ENCODE assay signal across 8 mouse cellular contexts in genomic region chr11:108425592-108425921, GRCm38 (mm10). TPM values are rescaled to one million over a fixed set of nuclear protein-coding genes. Genes with fewer than 3 reads are reported as not detected.
DNase-seq lines count a peak whose midpoint lies in the region; ATAC-seq and TF ChIP-seq lines count a peak whose summit lies in the region.

No protein-coding gene starts in this region.

- peaks cover 5% of the 10 kb centered on the region for H3K4me1 ChIP-seq in testis, adult 2 months (ENCODE audit: control insufficient read depth, insufficient read depth, low read length)
- H3K4me1 ChIP-seq in intestine, embryonic 16.5 days (ENCODE audit: control insufficient read depth, insufficient read depth, low read length) = 0 out of 2 replicates have a peak, but pooled peaks cover 3% of the 10 kb centered on the region
- H3K4me1 ChIP-seq in midbrain, embryonic 13.5 days (replicated peaks) = peaks cover 32% of the 10 kb centered on the region

- WGBS in intestine, embryonic 16.5 days = 10% methylated on average over 14 of the region's 14 CpGs
- WGBS in midbrain, embryonic 13.5 days = 3% methylated on average over 14 of the region's 14 CpGs

- TF ChIP-seq CTCF in testis, adult 2 months (IDR thresholded peaks at IDR 0.05; ENCODE audit: control insufficient read depth, insufficient read depth, insufficient replicate concordance, low read depth, low read length) = no peak

- H3K36me3 ChIP-seq in testis, adult 2 months (ENCODE audit: control insufficient read depth, insufficient read depth, low read length) = no peaks in the 10 kb centered on the region
- H3K36me3 ChIP-seq in intestine, embryonic 16.5 days (ENCODE audit: control insufficient read depth, insufficient read depth, low read length) = no peaks in the 10 kb centered on the region
- H3K36me3 ChIP-seq in midbrain, embryonic 13.5 days = no peaks in the 10 kb centered on the region

- peak overlapping the region; percentile 77; the same call in 1 of the 2 replicates for H3K27ac ChIP-seq in testis, adult 2 months (ENCODE audit: control insufficient read depth, insufficient read depth, low read depth, low read length)
- H3K27ac ChIP-seq in intestine, embryonic 16.5 days (ENCODE audit: low read length) = no peak overlapping the region
- H3K27ac ChIP-seq in midbrain, embryonic 13.5 days = peak overlapping the region; percentile 65

- DNase-seq in frontal cortex, postnatal 36 days (ENCODE audit: low spot score in 2 of 2) = no peak
- DNase-seq in testis, postnatal 14 days (ENCODE audit: low spot score) = no peak
- no peak for DNase-seq in left cerebral cortex, postnatal 14 days (ENCODE audit: low spot score in 2 of 2)

- H3K9me3 ChIP-seq in intestine, embryonic 16.5 days (ENCODE audit: control insufficient read depth, low read length) = no peaks in the 10 kb centered on the region
- no peaks in the 10 kb centered on the region for H3K9me3 ChIP-seq in midbrain, embryonic 13.5 days

- H3K4me3 ChIP-seq in testis, adult 2 months (ENCODE audit: control insufficient read depth, low read depth, low read length) = peak overlapping the region; percentile 89
- peak overlapping the region; percentile 75 for H3K4me3 ChIP-seq in intestine, embryonic 16.5 days (ENCODE audit: low read length)
- peak overlapping the region; percentile 61 for H3K4me3 ChIP-seq in midbrain, embryonic 13.5 days (replicated peaks)

- TF ChIP-seq POLR2A in testis, adult 2 months (IDR thresholded peaks at IDR 0.05; ENCODE audit: control insufficient read depth, low read depth, low read length) = no peak

- ATAC-seq in frontal cortex, adult (ENCODE audit: low TSS enrichment) = 0 out of 2 replicates have a peak, but pooled peaks have one; percentile 2
- no peak; the same call in none of the 2 replicates for ATAC-seq in intestine, embryonic 16.5 days
- peak; percentile 76 for ATAC-seq in midbrain, embryonic 13.5 days
- ATAC-seq in activated CD4-positive, CD25-positive, alpha-beta regulatory T cell, adult 4 months = no peak

- no peaks in the 10 kb centered on the region for H3K27me3 ChIP-seq in testis, adult 2 months (ENCODE audit: control insufficient read depth, insufficient read depth, low read length)
- no peaks in the 10 kb centered on the region for H3K27me3 ChIP-seq in intestine, embryonic 16.5 days (replicated peaks; ENCODE audit: control insufficient read depth, insufficient read depth, low read length)
- no peaks in the 10 kb centered on the region for H3K27me3 ChIP-seq in midbrain, embryonic 13.5 days

- intact Hi-C loops in left cerebral cortex, postnatal 14 days (cut with DNase I) = no loop called here

- peak overlapping the region; percentile 82 for H3K9ac ChIP-seq in intestine, embryonic 16.5 days (ENCODE audit: low read depth, low read length)
- H3K9ac ChIP-seq in midbrain, embryonic 13.5 days (replicated peaks) = peak overlapping the region; percentile 77

- H3K4me2 ChIP-seq in intestine, embryonic 16.5 days (ENCODE audit: low read depth, low read length) = peak overlapping the region; percentile 90
- H3K4me2 ChIP-seq in midbrain, embryonic 13.5 days (replicated peaks) = peak overlapping the region; percentile 75

RNA-seq across cellular contexts. Expression of gene Cep112, which starts 0.6 kb away (rescaled TPM):
- 120 and 127 TPM in 2 replicates for polyA plus RNA-seq in testis, adult 2 months (2012; rRNA removed)
- polyA plus RNA-seq in intestine, embryonic 16.5 days (2015; fragmentation: Nextera tagmentation; extraction: Ambion mirVana) = 4.3 and 6.7 TPM in 2 replicates
- polyA plus RNA-seq in midbrain, embryonic 13.5 days (2015; fragmentation: Nextera tagmentation; extraction: Ambion mirVana) = 35.7 and 37.8 TPM in 2 replicates
- 1 to 10 TPM; 6.6 to 6.9 TPM for total RNA-seq in left cerebral cortex, postnatal 14 days (2021)
- under 1 TPM; 0.17 to 0.33 TPM for polyA plus RNA-seq in activated CD4-positive, CD25-positive, alpha-beta regulatory T cell, adult 4 months (2017; shearing (Covaris generic))

Comparison
In these comparisons a context has a peak if more than half of its experiments do, and no peak if none do; other contexts are left out.
1. ATAC-seq: peak in frontal cortex, adult (single experiment) and midbrain, embryonic 13.5 days (single experiment); none in intestine, embryonic 16.5 days (single experiment) and activated CD4-positive, CD25-positive, alpha-beta regulatory T cell, adult 4 months (single experiment).
2. Peak in every context shown above with its lines, with median percentiles within 50 percentile points of each other: H3K4me3 ChIP-seq.